Mouse (Mus musculus) megakaryocyte, embryonic 14.5 days (primary cell): Measurements from ENCODE around the gene Hacl1.

Experiments used
- FLI1 ChIP-seq: IDR thresholded peaks from 2 replicates; pipeline ENCODE4 v1.6.1; 2012; ENCODE audit warnings: low read length, inconsistent platforms, mixed read lengths
- GATA1 ChIP-seq: IDR thresholded peaks from 3 replicates; pipeline ENCODE4 v1.6.1; 2012; ENCODE audit warnings: mixed read lengths, low read length, inconsistent platforms, borderline replicate concordance

- TF ChIP-seq GATA1 (no peak), FLI1 (no peak)
Observed at GRCm38 (mm10) chr14:31660312-31661093, 19.4 kb upstream of the Hacl1 start.
